Mouse (Mus musculus) bone marrow macrophage, adult 2 months (primary cell): ENCODE measurements around the gene Agap1.

Experiments used
- CTCF ChIP-seq: IDR thresholded peaks from 2 replicates; pipeline ENCODE4 v1.5.1; 2012; ENCODE audit warnings: low read depth, mild to moderate bottlenecking, low read length, moderate library complexity
- POLR2A ChIP-seq: IDR thresholded peaks from 2 replicates; pipeline ENCODE4 v1.6.1; 2012; ENCODE audit warnings: mild to moderate bottlenecking, low read depth, low read length, borderline replicate concordance

GRCm38 (mm10) chr1:89621952-89622351 lies 167.3 kb downstream of the Agap1 start:
- TF ChIP-seq CTCF (no peak), POLR2A (no peak)
